Mouse (Mus musculus) liver, embryonic 16.5 days (tissue): ENCODE results near the gene Pi16. TPM values are rescaled to one million over a fixed set of nuclear protein-coding genes. Genes with fewer than 3 reads are reported as not detected.

Source experiments
- ATAC-seq: fragments of 200-750 bp; cut with Nextera tagmentation; 2 replicates; pipeline ENCODE4 v1.8.0; 2017; ENCODE audit warnings: low read depth, mild to moderate bottlenecking, moderate number of reproducible peaks, moderate library complexity
- H3K27ac ChIP-seq: fragments of 300-500 bp; sonication (generic); 2 replicates; pipeline ENCODE4 v1.5.1; 2014; ENCODE audit warnings: mild to moderate bottlenecking, low read length
- H3K27me3 ChIP-seq: fragments of 300-500 bp; sonication (generic); 2 replicates; pipeline ENCODE4 v1.6.1; 2014; ENCODE audit warnings: low read depth, low read length, mixed read lengths; ENCODE audit not compliant: control insufficient read depth, insufficient read depth
- H3K36me3 ChIP-seq: fragments of 300-500 bp; sonication (generic); 2 replicates; pipeline ENCODE4 v1.6.1; 2014; ENCODE audit warnings: mild to moderate bottlenecking; ENCODE audit not compliant: control insufficient read depth, insufficient read depth
- H3K4me1 ChIP-seq: fragments of 300-500 bp; sonication (generic); 2 replicates; pipeline ENCODE4 v1.6.1; 2014; ENCODE audit warnings: low read depth, low read length, mixed read lengths; ENCODE audit not compliant: control insufficient read depth
- H3K4me2 ChIP-seq: fragments of 300-500 bp; sonication (generic); 2 replicates; pipeline ENCODE4 v1.6.1; 2014; ENCODE audit warnings: low read depth, low read length, mixed read lengths
- H3K4me3 ChIP-seq: fragments of 300-500 bp; sonication (generic); 2 replicates; pipeline ENCODE4 v1.5.1; 2014; ENCODE audit warnings: low read depth, mild to moderate bottlenecking, low read length
- H3K9ac ChIP-seq: fragments of 300-500 bp; sonication (generic); 2 replicates; pipeline ENCODE4 v1.6.1; 2014; ENCODE audit warnings: low read depth, low read length
- H3K9me3 ChIP-seq: fragments of 300-500 bp; sonication (generic); replicated peaks from 2 replicates; pipeline ENCODE4 v1.6.1; 2016; ENCODE audit warnings: low read length; ENCODE audit not compliant: control insufficient read depth
- WGBS: fragments of 180-500 bp; shearing (Covaris S2); extraction: QIAGEN DNeasy Blood & Tissue Kit; methylation state at CpG from one replicate; pipeline ENCODE4 v1.1.7; 2014; ENCODE audit not compliant: insufficient replicate concordance; 5-methylcytosine and 5-hydroxymethylcytosine counted together
- polyA plus RNA-seq: library from polyadenylated mRNA; unstranded; fragments of >200 nt; fragmentation: Nextera tagmentation; extraction: Ambion mirVana; gene quantifications from 2 replicates; pipeline ENCODE4 v1.2.1, GENCODE M21; 2015

Pi16 gene
- polyA plus RNA-seq, 1 experiment from 2014 or later, result 2.6 TPM

- Histone ChIP-seq H3K4me3 (no peak overlapping the region), H3K27ac (no peak overlapping the region), H3K4me2 (no peak overlapping the region), H3K4me1 (peaks cover 4% of the 10 kb centered on the region; the same call in 1 of the 2 replicates), H3K9me3 (no peaks in the 10 kb centered on the region), H3K9ac (no peak overlapping the region), H3K27me3 (peaks cover 21% of the 10 kb centered on the region), H3K36me3 (no peaks in the 10 kb centered on the region)
- WGBS, result 52% methylated on average over 18 of the region's 18 CpGs
- peak; percentile 47; the same call in 1 of the 2 replicates for ATAC-seq
Measured at GRCm38 (mm10) chr17:29322603-29322962, 5.1 kb downstream of the Pi16 start.

DNA sequence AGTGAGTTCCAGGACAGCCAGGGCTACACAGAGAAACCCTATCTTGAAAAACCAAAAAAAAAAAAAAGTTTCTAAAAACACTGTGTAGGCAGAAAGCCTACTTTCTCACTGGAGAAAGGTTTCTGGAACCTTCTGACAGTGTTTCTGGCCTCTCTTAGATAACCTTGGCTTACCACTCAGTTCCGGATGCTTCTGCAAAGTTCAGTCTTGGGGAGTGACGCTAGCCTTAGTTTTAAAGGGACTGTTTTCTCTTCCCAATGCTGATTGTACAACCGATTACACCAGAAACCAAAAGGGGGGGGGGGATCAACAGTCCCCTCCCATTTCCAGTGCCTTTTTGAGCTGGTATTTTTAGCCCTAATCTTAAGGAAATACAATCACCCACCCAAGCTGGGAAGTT, 6.1 kb downstream of the Pi16 start:
- Histone ChIP-seq H3K4me2 (no peak overlapping the region), H3K4me1 (peaks cover 4% of the 10 kb centered on the region; the same call in 1 of the 2 replicates), H3K9ac (no peak overlapping the region), H3K27me3 (peaks cover 21% of the 10 kb centered on the region), H3K9me3 (no peaks in the 10 kb centered on the region), H3K27ac (no peak overlapping the region), H3K36me3 (no peaks in the 10 kb centered on the region), H3K4me3 (no peak overlapping the region)
- WGBS, result 30% methylated on average over 3 of the region's 3 CpGs
- no peak for ATAC-seq

DNA sequence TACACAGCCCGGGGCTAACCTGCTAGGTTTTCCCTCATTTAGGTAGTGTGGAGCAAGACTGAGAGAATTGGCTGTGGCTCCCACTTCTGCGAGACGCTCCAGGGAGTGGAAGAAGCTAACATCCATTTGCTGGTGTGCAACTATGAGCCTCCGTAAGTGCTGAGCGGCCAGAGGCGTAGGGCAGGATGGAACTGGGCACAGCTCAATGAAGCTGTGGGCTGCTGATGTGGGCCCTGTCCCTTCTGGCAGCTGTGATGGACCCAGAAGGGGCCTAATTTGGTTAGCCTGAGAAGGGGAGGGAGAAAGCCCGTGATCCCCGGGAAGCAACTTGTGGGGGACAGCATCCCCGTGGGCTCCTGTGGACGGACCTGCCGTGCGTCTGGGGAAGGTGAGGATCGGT, 8.4 kb downstream of the Pi16 start:
- H3K36me3 ChIP-seq, result no peaks in the 10 kb centered on the region
- WGBS, result 73% methylated on average over 13 of the region's 13 CpGs
- peaks cover 19% of the 10 kb centered on the region for H3K27me3 ChIP-seq
- H3K9ac ChIP-seq, result no peak overlapping the region
- H3K4me2 ChIP-seq, result no peak overlapping the region
- H3K9me3 ChIP-seq, result no peaks in the 10 kb centered on the region
- no peak for ATAC-seq
- H3K4me3 ChIP-seq, result no peak overlapping the region
- H3K4me1 ChIP-seq, result no peaks in the 10 kb centered on the region
- no peak overlapping the region for H3K27ac ChIP-seq

- H3K9ac ChIP-seq, result no peak overlapping the region
- no peak overlapping the region; the same call in 1 of the 2 replicates for H3K4me2 ChIP-seq
- WGBS, result 37% methylated on average over 52 of the region's 52 CpGs
- H3K4me1 ChIP-seq, result no peaks in the 10 kb centered on the region
- peaks cover 3% of the 10 kb centered on the region; the same call in 1 of the 2 replicates for H3K36me3 ChIP-seq
- H3K9me3 ChIP-seq, result no peaks in the 10 kb centered on the region
- no peak for ATAC-seq
- no peak overlapping the region for H3K4me3 ChIP-seq
- H3K27ac ChIP-seq, result no peak overlapping the region
- H3K27me3 ChIP-seq, result peaks cover 15% of the 10 kb centered on the region
Measured at GRCm38 (mm10) chr17:29326531-29327529, 9.3 kb downstream of the Pi16 start.

GRCm38 (mm10) chr17:29327691-29328090, 10.2 kb downstream of the Pi16 start:
- WGBS, result 70% methylated on average over 9 of the region's 9 CpGs
- no peak overlapping the region for H3K27ac ChIP-seq
- no peak overlapping the region for H3K4me3 ChIP-seq
- peaks cover 8% of the 10 kb centered on the region; the same call in 1 of the 2 replicates for H3K36me3 ChIP-seq
- H3K9me3 ChIP-seq, result no peaks in the 10 kb centered on the region
- no peak overlapping the region for H3K9ac ChIP-seq
- peaks cover 10% of the 10 kb centered on the region for H3K27me3 ChIP-seq
- H3K4me2 ChIP-seq, result no peak overlapping the region
- no peak for ATAC-seq
- H3K4me1 ChIP-seq, result no peaks in the 10 kb centered on the region

DNA sequence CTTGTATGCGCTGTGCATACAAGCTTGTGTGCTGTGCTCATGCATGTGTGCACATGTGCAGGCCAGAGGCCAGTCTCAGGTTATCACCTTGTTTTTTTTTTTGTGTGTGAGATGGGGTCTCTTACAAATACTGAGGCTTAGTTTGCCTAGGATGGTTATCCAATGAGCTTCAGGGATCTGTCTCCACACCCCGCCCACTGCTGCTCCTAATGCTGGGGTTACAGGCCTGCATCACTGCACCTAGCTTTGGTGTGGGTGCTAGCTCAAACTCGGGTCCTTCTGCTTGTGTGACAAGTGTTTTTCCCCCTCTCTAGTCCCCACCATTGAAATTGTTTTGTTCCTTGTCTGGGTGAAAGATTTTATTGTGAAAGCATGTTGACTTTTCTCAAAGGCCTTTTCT, 12.7 kb downstream of the Pi16 start:
- Histone ChIP-seq H3K36me3 (peaks cover 8% of the 10 kb centered on the region), H3K9me3 (no peaks in the 10 kb centered on the region), H3K4me2 (no peak overlapping the region), H3K4me3 (no peak overlapping the region), H3K27me3 (peaks cover 10% of the 10 kb centered on the region), H3K9ac (no peak overlapping the region), H3K4me1 (no peaks in the 10 kb centered on the region), H3K27ac (no peak overlapping the region)
- 69% methylated on average over 3 of the region's 3 CpGs for WGBS
- no peak for ATAC-seq

GRCm38 (mm10) chr17:29330671-29331410, 13.4 kb downstream of the Pi16 start:
- H3K9ac ChIP-seq, result no peak overlapping the region
- H3K4me2 ChIP-seq, result no peak overlapping the region
- peaks cover 8% of the 10 kb centered on the region for H3K36me3 ChIP-seq
- no peak for ATAC-seq
- H3K9me3 ChIP-seq, result no peaks in the 10 kb centered on the region
- no peak overlapping the region for H3K27ac ChIP-seq
- 26% methylated on average over 5 of the region's 5 CpGs for WGBS
- H3K4me3 ChIP-seq, result no peak overlapping the region
- H3K4me1 ChIP-seq, result no peaks in the 10 kb centered on the region
- peaks cover 9% of the 10 kb centered on the region for H3K27me3 ChIP-seq

- H3K4me3 ChIP-seq, result no peak overlapping the region
- WGBS, result 69% methylated on average over 4 of the region's 4 CpGs
- H3K4me1 ChIP-seq, result no peaks in the 10 kb centered on the region
- no peak overlapping the region for H3K4me2 ChIP-seq
- peaks cover 8% of the 10 kb centered on the region for H3K36me3 ChIP-seq
- no peak overlapping the region for H3K27ac ChIP-seq
- no peak overlapping the region for H3K9ac ChIP-seq
- H3K27me3 ChIP-seq, result peaks cover 1% of the 10 kb centered on the region
- ATAC-seq, result no peak
- no peaks in the 10 kb centered on the region for H3K9me3 ChIP-seq
Measured at GRCm38 (mm10) chr17:29332186-29332685, 14.8 kb downstream of the Pi16 start.
